Mouse (Mus musculus) forebrain, embryonic 14.5 days (tissue): ENCODE results near the gene Tenm3. TPM values are rescaled to one million over a fixed set of nuclear protein-coding genes. Genes with fewer than 3 reads are reported as not detected.

ENCODE experiments used
- ATAC-seq: fragments of 200-750 bp; cut with Nextera tagmentation; 2 replicates; pipeline ENCODE4 v1.8.0; 2017; ENCODE audit warnings: mild to moderate bottlenecking, moderate library complexity
- DNase-seq: peaks from one replicate; pipeline ENCODE4 v3.0.0-alpha.2; 2015; ENCODE audit warnings: low spot score
- H3K27ac ChIP-seq: fragments of 300-500 bp; sonication (generic); 2 replicates; pipeline ENCODE4 v1.5.1; 2014; ENCODE audit warnings: low read depth, mild to moderate bottlenecking, control low read depth, low read length, moderate library complexity
- H3K27me3 ChIP-seq: fragments of 300-500 bp; sonication (generic); replicated peaks from 2 replicates; pipeline ENCODE4 v1.6.1; 2014; ENCODE audit warnings: low read length, control low read depth, mixed read lengths; ENCODE audit not compliant: control insufficient read depth, insufficient read depth
- H3K36me3 ChIP-seq: fragments of 300-500 bp; sonication (generic); 2 replicates; pipeline ENCODE4 v1.6.1; 2014; ENCODE audit warnings: low read length, control low read depth; ENCODE audit not compliant: control insufficient read depth, insufficient read depth
- H3K4me1 ChIP-seq: fragments of 300-500 bp; sonication (generic); 2 replicates; pipeline ENCODE4 v1.6.1; 2014; ENCODE audit warnings: antibody characterized with exemption, low read length, control low read depth; ENCODE audit not compliant: control insufficient read depth, insufficient read depth
- H3K4me2 ChIP-seq: fragments of 300-500 bp; sonication (generic); 2 replicates; pipeline ENCODE4 v1.6.1; 2014; ENCODE audit warnings: mild to moderate bottlenecking, control low read depth, low read length
- H3K4me3 ChIP-seq: fragments of 300-500 bp; sonication (generic); 2 replicates; pipeline ENCODE4 v1.5.1; 2014; ENCODE audit warnings: low read depth, low read length, control low read depth
- H3K9ac ChIP-seq: fragments of 300-500 bp; sonication (generic); 2 replicates; pipeline ENCODE4 v1.6.1; 2014; ENCODE audit warnings: mild to moderate bottlenecking, low read length, control low read depth, moderate library complexity
- H3K9me3 ChIP-seq: fragments of 300-500 bp; sonication (generic); replicated peaks from 2 replicates; pipeline ENCODE4 v1.6.1; 2016; ENCODE audit warnings: low read length, control low read depth, mixed read lengths; ENCODE audit not compliant: control insufficient read depth
- WGBS: fragments of 180-500 bp; shearing (Covaris S2); extraction: QIAGEN DNeasy Blood & Tissue Kit; methylation state at CpG from one replicate; pipeline ENCODE4 v1.1.7; 2014; 5-methylcytosine and 5-hydroxymethylcytosine counted together
- polyA plus RNA-seq: library from polyadenylated mRNA; unstranded; fragments of >200 nt; fragmentation: Nextera tagmentation; extraction: Ambion mirVana; gene quantifications from 2 replicates; pipeline ENCODE4 v1.2.1, GENCODE M21; 2014

Gene Tenm3
- polyA plus RNA-seq, 1 experiment from 2014 or later: 12.5 TPM

- no peak for DNase-seq
- no peak overlapping the region for H3K9ac ChIP-seq
Measured at GRCm38 (mm10) chr8:48511546-48511945, 332.2 kb downstream of the Tenm3 start.

GRCm38 (mm10) chr8:48511137-48511536 is 332.6 kb downstream of the Tenm3 start:
- 78% methylated on average over 14 of the region's 14 CpGs for WGBS
- no peak overlapping the region for H3K4me3 ChIP-seq
- DNase-seq (peak; percentile 64), ATAC-seq (no peak)
- H3K4me2 ChIP-seq: no peak overlapping the region
- H3K9ac ChIP-seq: no peak overlapping the region
- H3K36me3 ChIP-seq: no peaks in the 10 kb centered on the region
- no peaks in the 10 kb centered on the region for H3K9me3 ChIP-seq
- H3K27me3 ChIP-seq: no peaks in the 10 kb centered on the region
- H3K27ac ChIP-seq: no peak overlapping the region
- 0 out of 2 replicates have a peak, but pooled peaks cover 5% of the 10 kb centered on the region for H3K4me1 ChIP-seq

More at GRCm38 (mm10) chr8:48511546-48511945, 332.2 kb downstream of the Tenm3 start:
- Histone ChIP-seq H3K27ac (no peak overlapping the region), H3K9me3 (no peaks in the 10 kb centered on the region), H3K36me3 (no peaks in the 10 kb centered on the region), H3K4me1 (0 out of 2 replicates have a peak, but pooled peaks cover 5% of the 10 kb centered on the region), H3K4me3 (no peak overlapping the region), H3K4me2 (no peak overlapping the region), H3K27me3 (no peaks in the 10 kb centered on the region)
- no peak for ATAC-seq
- WGBS: 87% methylated on average over 12 of the region's 12 CpGs

- H3K4me1 ChIP-seq: 0 out of 2 replicates have a peak, but pooled peaks cover 5% of the 10 kb centered on the region
- DNase-seq (peak; percentile 70), ATAC-seq (peak; percentile 71)
- H3K27ac ChIP-seq: no peak overlapping the region
- no peaks in the 10 kb centered on the region for H3K27me3 ChIP-seq
- H3K4me2 ChIP-seq: peak overlapping the region; percentile 42
- peak overlapping the region; percentile 14 for H3K4me3 ChIP-seq
- peak overlapping the region; percentile 38 for H3K9ac ChIP-seq
- H3K36me3 ChIP-seq: no peaks in the 10 kb centered on the region
- WGBS: 27% methylated on average over 29 of the region's 29 CpGs
- no peaks in the 10 kb centered on the region for H3K9me3 ChIP-seq
Measured at GRCm38 (mm10) chr8:48508641-48509599, 334.8 kb downstream of the Tenm3 start.

- H3K9ac ChIP-seq: no peak overlapping the region
- WGBS: 56% methylated on average over 10 of the region's 10 CpGs
- no peaks in the 10 kb centered on the region for H3K36me3 ChIP-seq
- H3K27ac ChIP-seq: no peak overlapping the region
- no peak overlapping the region for H3K4me2 ChIP-seq
- 0 out of 2 replicates have a peak, but pooled peaks cover 5% of the 10 kb centered on the region for H3K4me1 ChIP-seq
- no peak overlapping the region for H3K4me3 ChIP-seq
- no peaks in the 10 kb centered on the region for H3K27me3 ChIP-seq
- H3K9me3 ChIP-seq: no peaks in the 10 kb centered on the region
- DNase-seq (no peak), ATAC-seq (no peak)
Measured at GRCm38 (mm10) chr8:48507719-48508501, 335.8 kb downstream of the Tenm3 start.

- Histone ChIP-seq H3K36me3 (no peaks in the 10 kb centered on the region), H3K9me3 (no peaks in the 10 kb centered on the region), H3K9ac (no peak overlapping the region), H3K4me2 (no peak overlapping the region), H3K27ac (no peak overlapping the region), H3K4me3 (no peak overlapping the region), H3K27me3 (no peaks in the 10 kb centered on the region), H3K4me1 (peaks cover 21% of the 10 kb centered on the region)
- ATAC-seq (no peak), DNase-seq (no peak)
- WGBS: 75% methylated on average over 5 of the region's 5 CpGs
Measured at GRCm38 (mm10) chr8:48492491-48492890, 351.3 kb downstream of the Tenm3 start.

- Histone ChIP-seq H3K9ac (no peak overlapping the region), H3K4me1 (peaks cover 21% of the 10 kb centered on the region), H3K36me3 (no peaks in the 10 kb centered on the region), H3K27me3 (no peaks in the 10 kb centered on the region), H3K4me2 (peak overlapping the region; percentile 38; the same call in 1 of the 2 replicates), H3K9me3 (no peaks in the 10 kb centered on the region), H3K4me3 (no peak overlapping the region), H3K27ac (no peak overlapping the region)
- DNase-seq (no peak), ATAC-seq (peak; percentile 20; the same call in 1 of the 2 replicates)
- WGBS: 37% methylated on average over 6 of the region's 6 CpGs
Measured at GRCm38 (mm10) chr8:48490635-48491165, 353.1 kb downstream of the Tenm3 start.

- peak; percentile 72 for DNase-seq
- H3K4me1 ChIP-seq: peaks cover 21% of the 10 kb centered on the region
- H3K36me3 ChIP-seq: no peaks in the 10 kb centered on the region
- 47% methylated on average over 18 of the region's 18 CpGs for WGBS
- ATAC-seq: peak; percentile 72
- H3K9ac ChIP-seq: no peak overlapping the region
- no peak overlapping the region for H3K4me3 ChIP-seq
- no peaks in the 10 kb centered on the region for H3K27me3 ChIP-seq
- no peaks in the 10 kb centered on the region for H3K9me3 ChIP-seq
- H3K27ac ChIP-seq: no peak overlapping the region
- H3K4me2 ChIP-seq: peak overlapping the region; percentile 38
Measured at GRCm38 (mm10) chr8:48489936-48490634, 353.7 kb downstream of the Tenm3 start.

- 58% methylated on average over 4 of the region's 4 CpGs for WGBS
- DNase-seq: no peak
- Histone ChIP-seq H3K9me3 (no peaks in the 10 kb centered on the region), H3K36me3 (no peaks in the 10 kb centered on the region), H3K27ac (no peak overlapping the region), H3K27me3 (no peaks in the 10 kb centered on the region), H3K4me1 (peaks cover 21% of the 10 kb centered on the region), H3K4me3 (no peak overlapping the region), H3K9ac (no peak overlapping the region), H3K4me2 (no peak overlapping the region)
- no peak for ATAC-seq
Measured at GRCm38 (mm10) chr8:48489417-48489816, 354.3 kb downstream of the Tenm3 start.
